Mouse (Mus musculus) lung, postnatal 10 days (tissue): Measurements from ENCODE around the gene Acsl5.

ENCODE experiments used
- DNase-seq: peaks from one replicate; pipeline ENCODE4 v3.0.0; 2021

Acsl5 gene

GRCm38 (mm10) chr19:55241186-55241645 lies 10.5 kb upstream of the Acsl5 start, which contains the start of gene Gucy2g:
TSS of gene Gucy2g (minus strand) at chr19:55241236.
- DNase-seq, result no peak

- peak; percentile 94 for DNase-seq
Measured at GRCm38 (mm10) chr19:55244791-55245231, 6.9 kb upstream of the Acsl5 start.

- no peak for DNase-seq
Measured at GRCm38 (mm10) chr19:55247563-55247962, 4.2 kb upstream of the Acsl5 start.

GRCm38 (mm10) chr19:55247991-55248520 lies 3.7 kb upstream of the Acsl5 start:
- no peak for DNase-seq

GRCm38 (mm10) chr19:55250451-55250850 lies 1.3 kb upstream of the Acsl5 start:
- no peak for DNase-seq

- DNase-seq, result peak; percentile 39
Measured at GRCm38 (mm10) chr19:55253239-55253569, 1.5 kb downstream of the Acsl5 start.

GRCm38 (mm10) chr19:55253570-55254441 lies 2.1 kb downstream of the Acsl5 start:
- DNase-seq, result peak; percentile 74

- DNase-seq, result peak; percentile 48
Measured at GRCm38 (mm10) chr19:55254513-55255016, 2.8 kb downstream of the Acsl5 start.

- DNase-seq, result no peak
Measured at GRCm38 (mm10) chr19:55256156-55256555, 4.4 kb downstream of the Acsl5 start.

GRCm38 (mm10) chr19:55257656-55258375 lies 6.1 kb downstream of the Acsl5 start:
- DNase-seq, result peak; percentile 60

GRCm38 (mm10) chr19:55258514-55258913 lies 6.8 kb downstream of the Acsl5 start:
- DNase-seq, result no peak

- no peak for DNase-seq
Measured at GRCm38 (mm10) chr19:55260389-55261184, 8.8 kb downstream of the Acsl5 start.

GRCm38 (mm10) chr19:55265269-55265668 lies 13.5 kb downstream of the Acsl5 start:
- no peak for DNase-seq

- no peak for DNase-seq
Measured at GRCm38 (mm10) chr19:55266786-55267185, 15.0 kb downstream of the Acsl5 start.

GRCm38 (mm10) chr19:55268150-55268549 lies 16.4 kb downstream of the Acsl5 start:
- no peak for DNase-seq

- DNase-seq, result no peak
Measured at GRCm38 (mm10) chr19:55269051-55269450, 17.3 kb downstream of the Acsl5 start.

- no peak for DNase-seq
Measured at GRCm38 (mm10) chr19:55271448-55271847, 19.7 kb downstream of the Acsl5 start.

- DNase-seq, result no peak
Measured at GRCm38 (mm10) chr19:55273340-55273739, 21.6 kb downstream of the Acsl5 start.

GRCm38 (mm10) chr19:55276100-55276499 lies 24.4 kb downstream of the Acsl5 start:
- DNase-seq, result no peak

GRCm38 (mm10) chr19:55276770-55277169 lies 25.0 kb downstream of the Acsl5 start:
- DNase-seq, result no peak

- no peak for DNase-seq
Measured at GRCm38 (mm10) chr19:55284093-55284492, 32.4 kb downstream of the Acsl5 start.

GRCm38 (mm10) chr19:55286034-55286433 lies 34.3 kb downstream of the Acsl5 start:
- DNase-seq, result no peak

GRCm38 (mm10) chr19:55288974-55289373 lies 37.2 kb downstream of the Acsl5 start:
- no peak for DNase-seq
